Mouse (Mus musculus) heart, embryonic 11.5 days (tissue): ENCODE data around the gene Sdk1. TPM values are rescaled to one million over a fixed set of nuclear protein-coding genes. Genes with fewer than 3 reads are reported as not detected.

Experiments used
- ATAC-seq: fragments of 200-750 bp; cut with Nextera tagmentation; replicated peaks from 2 replicates; pipeline ENCODE4 v1.8.0; 2017; ENCODE audit warnings: moderate library complexity; ENCODE audit not compliant: insufficient number of reproducible peaks, low FRiP score, low TSS enrichment
- H3K27ac ChIP-seq: fragments of 300-500 bp; sonication (generic); 2 replicates; pipeline ENCODE4 v1.5.1; 2014; ENCODE audit warnings: mild to moderate bottlenecking, low read depth, low read length
- H3K27me3 ChIP-seq: fragments of 300-500 bp; sonication (generic); 2 replicates; pipeline ENCODE4 v1.6.1; 2014; ENCODE audit warnings: mild to moderate bottlenecking, low read length, mixed read lengths; ENCODE audit not compliant: control insufficient read depth, insufficient read depth
- H3K36me3 ChIP-seq: fragments of 300-500 bp; sonication (generic); 2 replicates; pipeline ENCODE4 v1.6.1; 2014; ENCODE audit warnings: mild to moderate bottlenecking, low read length, moderate library complexity, mixed read lengths; ENCODE audit not compliant: control insufficient read depth, insufficient read depth
- H3K4me1 ChIP-seq: fragments of 300-500 bp; sonication (generic); 2 replicates; pipeline ENCODE4 v1.6.1; 2014; ENCODE audit warnings: low read length; ENCODE audit not compliant: control insufficient read depth, insufficient read depth
- H3K4me2 ChIP-seq: fragments of 300-500 bp; sonication (generic); 2 replicates; pipeline ENCODE4 v1.6.1; 2014; ENCODE audit warnings: mild to moderate bottlenecking, moderate library complexity
- H3K4me3 ChIP-seq: fragments of 300-500 bp; sonication (generic); 2 replicates; pipeline ENCODE4 v1.5.1; 2014; ENCODE audit warnings: low read depth, low read length
- H3K9ac ChIP-seq: fragments of 300-500 bp; sonication (generic); 2 replicates; pipeline ENCODE4 v1.6.1; 2014; ENCODE audit warnings: mild to moderate bottlenecking, low read depth, low read length, moderate library complexity
- H3K9me3 ChIP-seq: fragments of 300-500 bp; sonication (generic); replicated peaks from 2 replicates; pipeline ENCODE4 v1.6.1; 2016; ENCODE audit warnings: low read length; ENCODE audit not compliant: control insufficient read depth
- WGBS: fragments of 180-500 bp; shearing (Covaris S2); extraction: QIAGEN DNeasy Blood & Tissue Kit; methylation state at CpG from one replicate; pipeline ENCODE4 v1.1.7; 2014; ENCODE audit not compliant: insufficient replicate concordance; 5-methylcytosine and 5-hydroxymethylcytosine counted together
- polyA plus RNA-seq: library from polyadenylated mRNA; unstranded; fragments of >200 nt; fragmentation: Nextera tagmentation; extraction: Ambion mirVana; gene quantifications from 2 replicates; pipeline ENCODE4 v1.2.1, GENCODE M21; 2014

Sdk1 gene
- polyA plus RNA-seq, 1 experiment from 2014 or later = 3.1 TPM

DNA sequence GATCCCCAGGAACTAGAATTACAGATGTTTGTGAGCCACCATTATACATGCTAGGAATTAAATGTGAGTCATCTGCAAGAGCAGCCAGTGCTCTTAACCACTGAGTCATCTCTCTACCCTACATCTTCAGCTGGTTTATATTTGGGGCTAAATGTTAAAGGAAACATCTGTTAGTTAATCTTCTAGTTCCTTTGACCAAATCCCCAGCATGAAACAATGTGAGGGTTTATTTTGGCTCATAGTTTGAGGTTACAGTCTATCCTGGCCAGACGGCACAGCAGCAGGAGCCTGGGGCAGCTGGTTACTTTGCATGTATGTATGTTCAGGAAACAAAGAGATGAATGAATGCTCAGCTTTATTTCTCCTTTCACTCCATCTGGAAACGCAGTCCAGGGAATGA lies 62.5 kb downstream of the Sdk1 start:
- Histone ChIP-seq H3K4me1 (peaks cover 14% of the 10 kb centered on the region), H3K9me3 (no peaks in the 10 kb centered on the region), H3K9ac (no peak overlapping the region), H3K36me3 (no peaks in the 10 kb centered on the region), H3K4me3 (no peak overlapping the region), H3K27me3 (no peaks in the 10 kb centered on the region), H3K27ac (no peak overlapping the region), H3K4me2 (no peak overlapping the region)
- 75% methylated on average over 2 of the region's 2 CpGs for WGBS
- ATAC-seq = no peak

DNA sequence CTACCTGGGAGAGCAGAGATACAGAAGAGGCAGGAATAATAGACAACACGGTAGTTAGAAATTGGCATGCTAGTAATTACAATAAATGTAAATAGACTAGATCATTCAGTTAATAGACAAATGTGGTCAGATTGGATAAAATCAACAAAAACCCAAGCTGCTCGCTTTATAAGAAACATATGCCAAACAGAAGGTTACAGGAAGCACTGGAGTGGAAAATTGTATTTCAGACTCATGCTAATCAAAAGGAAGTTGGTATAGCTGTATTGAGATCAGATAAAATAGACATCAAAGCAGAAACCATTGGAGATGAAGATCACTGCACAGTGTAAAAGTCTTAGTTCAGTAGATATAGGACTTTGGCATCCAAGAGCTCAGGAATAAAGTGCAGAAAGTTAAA lies 63.4 kb downstream of the Sdk1 start:
- Histone ChIP-seq H3K9me3 (no peaks in the 10 kb centered on the region), H3K4me1 (peaks cover 18% of the 10 kb centered on the region), H3K4me3 (no peak overlapping the region), H3K27ac (no peak overlapping the region), H3K27me3 (no peaks in the 10 kb centered on the region), H3K36me3 (no peaks in the 10 kb centered on the region), H3K4me2 (no peak overlapping the region), H3K9ac (no peak overlapping the region)
- WGBS = 88% methylated on average over 2 of the region's 2 CpGs
- ATAC-seq = no peak

DNA sequence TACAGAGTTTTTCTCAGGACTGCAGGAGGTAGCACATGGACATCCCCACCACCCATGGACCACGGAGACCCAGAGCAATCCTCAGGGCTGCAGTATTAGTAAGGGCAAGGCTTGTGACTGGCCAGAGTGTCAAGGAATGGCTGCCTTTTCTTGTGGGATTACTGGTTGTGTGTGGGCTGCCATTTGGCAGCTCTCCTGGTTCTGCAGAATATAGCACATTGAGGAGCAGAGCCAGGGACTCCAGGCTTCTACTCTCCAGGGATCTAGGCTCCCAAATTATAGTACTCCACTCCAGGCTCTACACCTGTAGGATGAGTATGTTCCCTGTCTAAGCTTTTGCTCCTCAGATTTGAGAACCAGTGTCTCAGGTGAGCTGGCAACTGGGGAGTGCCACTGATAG lies 69.4 kb downstream of the Sdk1 start:
- Histone ChIP-seq H3K4me1 (peaks cover 10% of the 10 kb centered on the region), H3K4me3 (no peak overlapping the region), H3K36me3 (no peaks in the 10 kb centered on the region), H3K27ac (no peak overlapping the region), H3K4me2 (no peak overlapping the region), H3K27me3 (no peaks in the 10 kb centered on the region), H3K9ac (no peak overlapping the region), H3K9me3 (no peaks in the 10 kb centered on the region)
- WGBS = 73% methylated on average over 1 of the region's 1 CpGs
- no peak for ATAC-seq

DNA sequence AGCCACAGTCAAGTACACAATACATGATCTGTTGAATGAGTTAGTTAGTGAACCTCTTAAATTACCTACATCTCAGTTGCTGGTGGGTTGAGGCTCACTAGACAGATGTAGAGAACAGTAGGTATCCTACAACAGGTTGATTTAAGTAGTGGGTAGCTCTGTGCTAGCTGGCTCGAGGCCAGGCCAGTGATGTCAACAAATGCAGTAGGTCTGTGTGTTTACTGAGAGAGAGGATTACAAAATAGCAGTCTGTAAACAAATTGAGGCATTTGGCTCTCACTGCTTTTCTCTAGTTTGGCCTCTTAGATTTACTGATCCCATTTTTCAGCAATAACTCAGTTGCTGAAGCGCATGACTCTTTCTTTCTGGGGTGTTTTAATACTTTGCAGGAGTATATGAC lies 70.5 kb downstream of the Sdk1 start:
- H3K4me1 ChIP-seq = peaks cover 10% of the 10 kb centered on the region
- no peak overlapping the region for H3K9ac ChIP-seq
- no peak overlapping the region for H3K27ac ChIP-seq
- H3K4me2 ChIP-seq = no peak overlapping the region
- no peak overlapping the region for H3K4me3 ChIP-seq
- no peak for ATAC-seq
- no peaks in the 10 kb centered on the region for H3K27me3 ChIP-seq
- WGBS = 75% methylated on average over 2 of the region's 2 CpGs
- no peaks in the 10 kb centered on the region for H3K36me3 ChIP-seq
- no peaks in the 10 kb centered on the region for H3K9me3 ChIP-seq

DNA sequence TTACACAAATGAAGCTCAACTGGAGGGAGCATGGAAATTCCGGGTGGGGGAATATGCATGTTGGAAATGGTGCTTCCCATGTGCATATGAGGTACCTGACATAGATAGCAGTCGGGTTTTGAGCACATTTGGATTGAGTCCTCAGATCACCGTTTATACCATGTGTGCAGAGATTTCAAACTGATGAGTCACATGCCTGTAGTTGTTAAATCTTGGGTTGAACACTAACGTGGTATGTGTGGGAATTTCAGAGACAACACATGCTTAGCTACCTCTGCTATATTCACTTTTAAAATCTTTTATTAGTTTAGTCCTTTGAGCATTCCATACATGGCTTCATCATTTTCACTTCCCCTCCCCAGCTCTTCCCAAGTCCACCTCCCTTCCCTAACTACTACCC lies 71.0 kb downstream of the Sdk1 start:
- Histone ChIP-seq H3K27me3 (no peaks in the 10 kb centered on the region), H3K4me1 (peaks cover 10% of the 10 kb centered on the region), H3K9ac (no peak overlapping the region), H3K9me3 (no peaks in the 10 kb centered on the region), H3K36me3 (no peaks in the 10 kb centered on the region), H3K4me2 (no peak overlapping the region), H3K4me3 (no peak overlapping the region), H3K27ac (no peak overlapping the region)
- WGBS = 71% methylated on average over 4 of the region's 4 CpGs
- ATAC-seq = no peak

DNA sequence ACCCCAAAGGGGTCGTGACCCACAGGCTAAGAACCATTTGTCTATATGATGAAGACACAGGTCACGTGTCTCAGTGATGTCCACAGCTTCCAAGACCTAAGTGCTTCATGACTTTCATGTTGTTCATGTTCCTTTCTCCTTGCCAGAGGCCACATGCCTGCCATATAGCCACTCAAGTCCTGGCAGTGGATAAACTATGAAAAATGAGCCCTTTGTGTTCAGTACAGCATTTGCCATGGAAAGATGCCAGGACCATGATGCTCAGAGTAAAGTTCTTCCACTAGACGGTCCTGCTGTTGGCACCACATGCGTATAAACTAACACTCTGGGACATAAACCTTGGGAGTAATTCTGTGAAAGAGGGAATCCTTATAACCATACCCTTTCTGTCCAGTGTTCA lies 75.8 kb downstream of the Sdk1 start:
- H3K27ac ChIP-seq = no peak overlapping the region
- H3K4me2 ChIP-seq = no peak overlapping the region
- ATAC-seq = no peak
- no peaks in the 10 kb centered on the region for H3K9me3 ChIP-seq
- H3K9ac ChIP-seq = no peak overlapping the region
- peaks cover 6% of the 10 kb centered on the region for H3K4me1 ChIP-seq
- no peak overlapping the region for H3K4me3 ChIP-seq
- no peaks in the 10 kb centered on the region for H3K36me3 ChIP-seq
- 79% methylated on average over 4 of the region's 4 CpGs for WGBS
- H3K27me3 ChIP-seq = no peaks in the 10 kb centered on the region

DNA sequence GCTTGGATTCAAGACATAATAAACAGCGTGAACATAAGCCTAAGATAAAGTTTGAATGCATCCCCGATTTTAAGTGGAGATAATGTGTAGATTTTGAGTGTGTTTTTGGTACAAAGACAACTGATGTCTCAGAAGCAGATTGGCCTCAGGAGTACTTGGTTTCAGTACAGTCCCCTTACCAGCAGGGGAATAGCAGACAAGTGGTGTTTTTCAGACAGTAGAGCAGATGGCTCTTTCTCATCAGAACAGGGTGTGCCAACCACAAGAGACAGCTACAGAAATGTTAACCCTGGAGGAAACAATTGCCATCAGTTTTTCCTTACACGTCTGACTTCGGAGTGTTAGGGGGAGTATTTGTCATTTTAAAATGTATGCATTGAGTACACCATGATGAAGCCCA lies 83.6 kb downstream of the Sdk1 start:
- Histone ChIP-seq H3K36me3 (no peaks in the 10 kb centered on the region), H3K4me2 (no peak overlapping the region), H3K27ac (no peak overlapping the region), H3K27me3 (no peaks in the 10 kb centered on the region), H3K9me3 (no peaks in the 10 kb centered on the region), H3K4me3 (no peak overlapping the region), H3K4me1 (no peaks in the 10 kb centered on the region), H3K9ac (no peak overlapping the region)
- WGBS = 57% methylated on average over 4 of the region's 4 CpGs
- no peak for ATAC-seq

DNA sequence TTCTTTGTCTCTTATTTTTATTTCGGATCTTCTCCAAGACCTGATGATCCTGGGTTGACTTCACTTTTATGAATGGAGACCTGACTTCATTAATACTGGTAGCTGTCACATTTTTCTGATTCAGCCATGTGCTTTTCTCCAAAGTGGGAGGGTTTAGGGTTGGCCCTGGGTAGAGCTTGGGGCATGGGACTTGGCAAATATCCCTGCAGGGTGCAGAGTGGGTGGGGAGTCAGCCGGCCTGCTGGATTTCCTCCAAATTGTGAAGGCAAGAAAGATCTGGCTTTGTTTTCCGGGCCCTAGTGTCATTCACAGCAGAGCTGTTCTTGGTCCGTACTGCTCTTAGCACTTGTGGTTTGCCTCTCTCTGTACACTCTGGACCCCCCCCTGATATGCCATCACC lies 103.1 kb downstream of the Sdk1 start:
- Histone ChIP-seq H3K27ac (no peak overlapping the region), H3K4me2 (no peak overlapping the region), H3K4me1 (peaks cover 14% of the 10 kb centered on the region), H3K27me3 (no peaks in the 10 kb centered on the region), H3K36me3 (no peaks in the 10 kb centered on the region), H3K9me3 (peaks cover 5% of the 10 kb centered on the region; the same call in 1 of the 2 replicates), H3K9ac (no peak overlapping the region), H3K4me3 (no peak overlapping the region)
- no peak for ATAC-seq
- WGBS = 65% methylated on average over 4 of the region's 4 CpGs

DNA sequence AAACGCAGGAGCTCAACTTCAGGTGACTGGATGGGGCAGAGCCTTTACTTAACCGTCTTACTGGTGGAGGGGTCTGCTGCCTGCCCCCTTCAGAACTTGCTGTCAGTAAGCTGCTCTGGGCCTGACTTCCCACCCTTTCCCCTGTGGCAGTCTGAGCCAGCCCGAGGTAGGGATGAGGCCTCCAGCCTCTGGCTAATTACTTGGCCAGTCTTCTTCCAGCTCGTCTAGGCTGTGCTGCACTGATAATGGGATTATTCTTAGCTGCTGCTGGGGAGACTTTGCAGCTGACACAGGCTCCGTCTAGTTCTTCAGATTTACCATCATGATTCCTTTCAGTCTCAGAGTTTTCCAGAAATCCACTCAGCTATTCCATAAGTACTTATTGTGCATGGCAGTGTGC lies 104.2 kb downstream of the Sdk1 start:
- no peak for ATAC-seq
- Histone ChIP-seq H3K9ac (no peak overlapping the region), H3K27me3 (no peaks in the 10 kb centered on the region), H3K4me2 (no peak overlapping the region), H3K9me3 (peaks cover 5% of the 10 kb centered on the region; the same call in 1 of the 2 replicates), H3K4me1 (peaks cover 14% of the 10 kb centered on the region), H3K27ac (no peak overlapping the region), H3K4me3 (no peak overlapping the region), H3K36me3 (no peaks in the 10 kb centered on the region)
- WGBS = 40% methylated on average over 5 of the region's 5 CpGs
